Mouse (Mus musculus): ENCODE measurements at regions not wholly inside any gene's neighbourhood (a gene's known extent, or its start where the extent isn't known, plus 50 kb on each side); places are given as distances from the start of the nearest gene placed in this dataset.

DNA sequence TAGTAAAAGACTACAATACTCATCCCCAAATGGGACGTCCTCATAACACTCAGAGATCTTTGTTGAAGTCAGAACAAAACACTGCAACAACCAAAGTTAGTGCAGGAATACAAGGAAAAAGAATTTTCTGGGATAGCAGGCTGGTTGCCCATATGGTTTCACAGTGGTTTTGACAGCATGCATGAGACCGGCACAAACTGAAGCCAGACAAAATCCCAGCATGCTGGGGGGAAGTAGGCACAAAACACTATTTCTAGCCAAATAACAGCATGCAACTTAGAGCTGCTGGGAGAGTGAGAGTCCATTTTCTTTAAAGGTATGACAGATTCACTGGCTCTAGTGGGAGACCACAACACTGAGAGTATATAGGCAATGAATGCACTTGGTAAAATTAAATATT is 619.1 kb upstream of the Manea start:
- peak; percentile 16 for DNase-seq

DNA sequence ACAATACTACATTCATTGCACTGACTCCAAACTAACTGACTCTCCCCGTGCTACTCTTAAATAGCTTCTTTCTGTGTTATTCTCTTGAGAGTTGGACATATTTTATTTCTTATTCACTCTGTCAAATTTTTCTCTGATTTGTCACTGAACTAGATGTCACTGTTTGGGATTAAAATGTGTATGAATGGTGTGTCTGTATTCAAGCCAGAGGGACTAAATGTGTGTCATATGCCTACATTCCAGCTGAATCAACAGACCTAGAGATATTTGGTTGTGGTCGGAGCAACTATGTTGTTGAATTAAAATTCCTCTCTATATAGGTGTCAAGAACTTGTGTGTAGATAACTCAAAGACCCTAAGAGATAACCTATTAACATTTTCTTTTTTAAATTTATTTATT is 618.2 kb upstream of the Manea start:
- no peak for DNase-seq

DNA sequence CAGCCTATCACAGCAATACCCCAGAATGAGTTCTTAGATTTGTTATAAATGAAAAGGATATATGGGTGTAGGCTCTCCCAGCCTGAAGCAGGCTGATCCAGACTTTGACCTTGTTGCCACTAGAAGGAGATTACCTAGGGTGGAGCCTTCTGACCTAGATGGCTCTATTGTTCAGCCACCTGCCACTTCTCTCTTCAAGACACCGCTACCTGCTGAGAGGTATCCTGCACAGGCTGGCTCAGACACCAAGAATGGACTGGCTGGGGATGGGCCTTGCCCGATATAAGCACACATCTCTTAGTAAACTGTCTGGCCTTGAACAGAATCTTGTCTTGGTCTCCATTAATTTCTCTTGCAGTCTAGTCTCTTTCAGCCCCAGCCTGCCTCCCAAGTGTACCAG is 597.9 kb upstream of the Manea start:
- no peak for DNase-seq

DNA sequence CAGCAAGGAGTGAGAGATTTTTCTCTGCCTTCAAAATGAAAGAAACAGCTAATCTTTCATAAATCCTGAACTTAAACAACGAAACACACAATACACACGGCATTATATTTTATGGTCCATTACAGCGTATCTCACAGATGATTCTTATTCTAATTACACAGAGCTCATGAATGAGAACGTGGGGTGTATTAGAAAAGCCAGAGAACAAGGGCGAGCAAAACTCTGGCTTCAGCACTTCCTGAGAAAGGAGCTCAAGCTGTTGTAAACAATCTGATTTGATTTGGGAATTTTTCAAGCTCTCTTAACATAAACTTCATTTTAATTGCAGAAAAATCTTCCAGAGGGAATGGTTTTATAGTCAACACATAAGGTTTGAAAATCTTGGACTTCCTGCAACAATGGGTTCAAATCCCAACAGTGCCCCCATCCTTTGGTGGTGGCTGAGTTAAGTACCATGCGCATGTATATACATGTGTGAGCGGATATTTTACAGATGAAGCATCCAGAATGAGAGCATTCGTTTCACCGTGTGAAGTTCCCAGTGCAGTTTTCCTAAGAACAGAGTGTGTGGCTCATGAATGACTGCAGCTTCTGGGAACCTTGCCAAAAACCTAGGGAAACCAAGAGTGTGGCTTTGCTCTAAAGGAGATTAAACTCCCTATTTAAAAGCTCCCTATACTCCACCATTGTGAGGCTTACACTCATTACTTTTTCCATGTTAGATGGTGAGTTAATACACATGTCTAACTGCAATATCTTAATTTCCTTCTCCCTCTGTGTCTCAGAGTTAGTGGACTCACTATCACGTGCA is 587.5 kb upstream of the Manea start:
- DNase-seq = peak; percentile 48

DNA sequence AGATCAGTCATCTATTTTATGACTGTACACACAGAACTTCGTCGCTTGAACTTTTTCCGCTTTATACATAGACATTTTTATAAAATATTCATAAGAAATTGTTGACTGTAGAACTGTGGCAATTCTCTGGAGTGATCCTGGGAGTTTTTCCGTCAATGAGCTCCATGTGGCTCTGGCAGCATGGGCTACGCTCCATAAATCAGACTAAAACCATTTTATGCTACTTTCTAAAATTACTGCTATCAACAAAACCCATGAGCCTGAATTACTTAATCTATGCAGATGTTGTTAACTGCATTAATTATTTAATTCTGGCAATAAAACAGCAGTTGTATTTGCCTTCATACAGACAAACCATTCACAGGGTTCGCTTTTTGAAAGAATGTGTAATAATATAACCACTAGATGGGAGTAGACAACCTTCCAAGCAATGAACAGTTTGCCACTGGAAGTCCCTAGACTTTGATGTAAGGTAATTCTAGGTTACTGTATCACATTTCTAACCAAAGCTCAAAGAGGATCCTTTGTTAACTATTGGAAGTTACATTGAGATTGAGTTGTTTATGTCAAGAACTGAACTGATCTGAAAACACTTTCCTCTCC is 583.3 kb upstream of the Manea start:
- no peak for DNase-seq

DNA sequence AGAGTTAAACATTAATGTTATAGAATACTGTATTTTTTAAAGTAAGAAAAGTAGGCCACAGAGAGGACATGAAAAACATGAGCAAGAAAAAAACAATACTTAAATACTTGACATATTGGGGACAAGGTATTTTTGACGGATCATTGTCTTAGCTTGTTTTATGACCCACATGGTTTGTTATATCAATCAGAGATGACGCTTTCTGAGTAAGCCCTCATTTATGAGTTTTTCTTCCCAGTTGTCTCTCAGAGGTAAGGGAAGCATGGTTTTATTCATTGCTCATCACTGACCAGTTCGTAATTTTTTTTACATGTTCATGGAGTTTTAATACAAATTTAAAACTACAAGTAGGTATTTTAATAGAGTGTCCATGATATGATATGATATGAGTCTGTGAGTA is 579.4 kb upstream of the Manea start:
- DNase-seq = no peak

DNA sequence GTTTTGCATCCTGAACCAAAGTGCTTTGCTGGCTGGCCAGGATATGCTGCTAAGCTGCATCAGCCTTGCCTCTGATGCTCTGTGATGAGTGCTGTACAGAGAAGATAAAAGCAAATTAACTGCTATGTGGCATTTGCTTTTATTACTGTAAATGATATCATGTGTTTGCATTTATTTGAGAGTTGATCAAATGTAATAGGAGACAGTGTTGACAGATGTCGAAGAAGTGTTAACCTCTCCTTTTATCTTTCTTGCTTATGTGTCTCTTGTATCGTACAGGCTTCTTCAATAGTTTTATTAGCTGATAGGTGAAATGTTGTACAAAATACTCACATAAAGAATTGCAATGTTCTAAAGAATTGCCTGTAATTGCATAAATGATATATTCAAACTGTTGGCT is 541.8 kb upstream of the Manea start:
- DNase-seq = no peak

DNA sequence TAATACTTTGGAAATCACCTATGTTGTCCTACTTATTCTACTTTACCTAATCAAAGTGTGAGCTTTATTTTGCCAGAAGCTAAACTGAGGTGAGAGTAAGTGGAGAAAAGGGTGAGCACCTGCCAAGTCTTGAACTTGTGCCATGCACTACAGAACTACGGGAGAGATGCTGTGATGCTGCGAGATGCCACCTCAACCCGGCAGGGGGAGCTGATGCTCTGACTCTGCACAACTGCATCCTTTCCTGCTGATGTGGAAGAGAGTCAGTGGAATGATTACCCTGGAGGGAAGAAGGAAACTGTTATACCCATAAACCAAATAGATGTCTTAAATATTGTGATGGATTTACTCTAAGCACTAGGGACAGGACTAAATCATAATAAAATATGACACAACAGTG is 532.3 kb upstream of the Manea start:
- DNase-seq = no peak

DNA sequence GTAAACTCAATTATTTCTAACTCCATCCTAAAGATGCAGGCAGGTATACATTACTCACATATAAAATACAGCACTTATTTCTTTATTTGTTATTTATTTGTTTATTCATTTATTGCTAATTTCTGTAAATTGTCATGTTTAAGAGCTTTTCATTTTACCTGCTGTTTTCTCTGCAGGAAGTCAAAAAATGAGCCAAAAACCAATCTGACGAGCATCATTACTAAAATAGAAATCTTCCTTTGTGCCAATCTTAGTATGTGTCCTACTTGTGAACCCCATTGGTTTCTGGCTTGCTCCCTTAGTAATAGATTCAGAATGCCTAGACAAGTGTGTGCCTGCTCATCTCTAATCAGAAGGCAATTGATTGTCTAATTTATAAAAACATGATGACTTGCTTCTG is 495.1 kb upstream of the Manea start:
- no peak for DNase-seq

DNA sequence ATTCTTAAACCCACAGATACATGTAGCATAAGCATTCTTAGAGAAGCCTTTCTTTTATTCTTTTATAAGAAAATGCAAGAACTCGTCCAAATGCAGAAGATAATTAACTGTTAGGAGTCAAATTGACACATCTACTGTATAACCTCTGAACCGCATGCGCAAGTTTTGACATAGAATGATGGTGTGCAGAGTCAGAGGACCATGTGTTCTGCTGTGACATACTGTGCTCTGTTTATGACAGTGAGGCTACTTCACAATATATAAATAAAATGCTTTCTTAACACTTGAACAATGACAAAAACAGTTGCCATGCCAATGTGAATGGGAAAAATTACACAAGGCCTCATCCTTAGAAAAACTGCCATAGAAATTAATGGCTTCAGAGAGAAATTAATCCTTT is 454.1 kb upstream of the Manea start:
- DNase-seq = no peak

DNA sequence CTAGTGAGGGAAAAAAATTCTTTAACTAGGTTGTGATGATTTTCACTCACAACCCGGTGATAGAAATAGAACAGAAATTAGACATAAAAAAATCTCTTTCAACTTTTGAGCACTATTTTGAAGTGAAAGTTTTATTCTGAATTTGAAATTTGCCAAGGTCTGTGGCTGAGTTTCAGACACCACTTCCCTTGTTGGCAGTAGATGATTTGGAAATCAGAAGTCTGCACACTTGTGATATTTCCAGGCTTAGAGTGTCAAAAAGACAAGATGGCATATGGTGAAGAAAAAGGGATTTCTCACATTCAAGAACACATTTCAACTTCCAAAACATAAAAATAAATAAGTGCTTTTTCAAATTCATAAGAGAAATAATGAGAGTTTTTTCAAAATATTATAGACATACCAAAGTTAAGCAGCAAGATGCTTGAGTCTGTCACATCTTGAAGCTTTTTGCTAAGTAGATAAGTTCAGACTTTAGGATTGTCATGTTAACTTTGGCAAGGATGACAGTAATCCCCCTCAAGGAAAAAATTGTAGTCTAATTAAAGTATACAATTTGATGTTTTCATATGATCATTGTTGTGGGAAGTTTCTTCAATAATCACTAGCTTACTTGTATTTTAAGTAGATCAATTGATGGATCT is 446.6 kb upstream of the Manea start:
- peak; percentile 3 for DNase-seq

DNA sequence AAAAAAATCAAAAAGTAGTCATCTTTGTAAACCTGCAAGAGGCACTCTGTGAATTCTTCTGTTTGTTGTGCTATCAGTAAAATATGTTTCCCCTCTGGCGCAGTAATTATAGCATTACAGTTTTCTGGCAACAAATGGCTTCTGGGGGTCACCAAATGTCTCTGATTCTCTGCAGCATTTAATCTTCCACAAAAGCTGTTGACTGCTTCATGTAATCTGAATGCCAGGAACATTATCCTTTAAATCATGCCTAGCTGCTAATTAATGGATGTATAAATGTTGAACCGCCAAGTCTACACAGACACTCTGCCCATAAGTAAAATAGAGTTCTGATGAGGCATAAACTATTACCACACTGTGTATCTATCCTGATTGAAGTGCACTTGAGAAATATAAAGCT is 421.2 kb upstream of the Manea start:
- no peak for DNase-seq

DNA sequence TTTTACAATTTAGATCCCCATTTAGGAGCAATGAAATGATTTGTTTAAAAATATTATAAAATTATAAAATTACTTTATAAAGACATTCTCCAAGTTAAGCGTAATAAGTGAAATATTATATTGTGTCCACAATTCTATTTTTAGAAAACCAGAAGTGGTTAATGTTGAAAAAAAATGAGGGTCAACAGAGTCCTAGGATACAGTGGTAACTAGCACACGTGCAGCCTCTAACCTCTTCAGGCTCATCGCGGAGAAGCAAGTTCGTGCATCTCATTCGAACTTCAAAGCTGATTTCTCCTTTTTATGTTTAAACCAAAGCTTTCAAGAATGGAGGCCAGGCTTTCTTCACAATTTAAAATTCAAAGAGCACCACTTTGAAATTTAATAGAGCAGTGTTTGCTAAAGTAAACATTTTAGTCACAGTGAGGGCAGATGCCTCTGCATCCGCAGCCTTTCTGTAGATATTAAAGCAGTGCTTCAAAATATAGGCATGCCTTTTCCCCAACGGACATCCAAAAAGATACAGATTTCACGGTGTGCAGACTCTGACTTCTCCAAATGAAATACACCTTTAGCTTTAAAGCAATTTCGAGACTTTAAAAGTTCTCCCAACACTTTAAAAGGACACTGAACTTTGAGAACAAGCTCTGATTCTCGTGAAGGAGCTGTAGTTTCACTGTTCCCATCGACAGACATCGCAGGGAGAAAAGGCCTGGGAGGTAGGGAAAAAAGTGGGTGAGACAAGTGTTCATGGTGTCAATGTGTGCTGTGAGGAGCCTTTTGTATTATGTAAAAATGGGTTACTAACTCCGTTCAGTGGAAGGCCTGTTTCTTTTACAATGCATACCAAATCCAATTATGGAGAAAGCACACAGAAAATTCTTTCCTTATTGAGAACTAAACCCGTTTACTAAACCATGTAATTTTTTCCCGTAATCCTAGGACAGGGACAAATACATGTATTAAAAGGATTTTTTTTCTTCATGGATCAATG is 419.8 kb upstream of the Manea start:
- DNase-seq = no peak

DNA sequence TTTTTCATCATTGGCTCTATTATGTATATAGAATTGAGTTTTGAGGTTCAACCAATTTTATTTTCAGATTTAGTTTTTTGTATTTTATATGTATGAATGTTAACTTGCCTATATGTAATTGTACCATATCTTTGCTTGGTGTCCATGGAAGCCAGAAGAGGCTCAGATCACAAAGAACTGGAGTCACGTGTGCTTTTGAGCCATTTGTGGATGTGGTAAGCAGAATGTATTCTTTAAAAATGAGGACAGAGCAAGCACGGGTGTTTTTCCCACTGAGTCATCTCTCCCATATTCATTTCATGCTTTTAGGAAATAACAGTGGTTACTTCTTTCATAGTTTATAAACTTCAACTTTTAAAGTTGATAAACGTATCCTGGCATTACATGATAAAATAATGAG is 394.1 kb upstream of the Manea start:
- no peak for DNase-seq

DNA sequence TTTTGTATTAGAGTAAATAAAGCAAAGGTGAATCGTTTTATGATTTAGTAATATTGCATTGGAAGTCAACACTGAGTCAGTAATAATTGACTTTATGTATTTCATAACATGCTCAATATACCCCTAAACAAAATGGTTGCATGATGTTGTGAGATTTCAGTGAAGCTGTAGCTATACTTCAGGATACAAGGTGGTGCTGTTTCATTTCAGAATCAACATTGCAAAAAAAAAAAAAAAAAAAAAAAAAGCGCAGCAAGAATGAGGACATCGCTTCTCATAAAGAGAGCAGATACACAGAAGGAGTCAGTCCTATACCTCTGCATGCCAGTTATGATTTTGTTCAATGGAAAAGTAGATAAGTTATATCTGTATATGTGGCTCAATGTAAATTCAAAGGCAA is 389.7 kb upstream of the Manea start:
- DNase-seq = no peak

DNA sequence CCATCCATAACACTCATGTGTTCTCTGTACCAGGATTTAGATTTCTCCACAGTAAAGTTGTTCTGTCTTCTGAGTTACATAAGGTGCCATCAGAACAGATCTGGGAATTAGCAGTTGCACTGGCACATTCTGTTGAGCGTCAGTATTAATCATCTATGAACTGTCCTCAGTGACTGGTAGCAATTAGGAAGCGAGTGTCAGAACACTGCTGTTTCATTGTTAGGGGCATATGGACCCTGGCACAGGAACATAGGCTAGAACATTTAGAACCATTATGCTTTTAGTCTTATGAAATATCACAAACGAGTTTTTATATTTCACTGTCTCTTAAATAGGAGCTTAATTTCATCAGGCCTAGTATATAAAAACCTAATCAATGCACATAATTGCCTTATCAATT is 367.7 kb upstream of the Manea start:
- peak; percentile 83 for DNase-seq

DNA sequence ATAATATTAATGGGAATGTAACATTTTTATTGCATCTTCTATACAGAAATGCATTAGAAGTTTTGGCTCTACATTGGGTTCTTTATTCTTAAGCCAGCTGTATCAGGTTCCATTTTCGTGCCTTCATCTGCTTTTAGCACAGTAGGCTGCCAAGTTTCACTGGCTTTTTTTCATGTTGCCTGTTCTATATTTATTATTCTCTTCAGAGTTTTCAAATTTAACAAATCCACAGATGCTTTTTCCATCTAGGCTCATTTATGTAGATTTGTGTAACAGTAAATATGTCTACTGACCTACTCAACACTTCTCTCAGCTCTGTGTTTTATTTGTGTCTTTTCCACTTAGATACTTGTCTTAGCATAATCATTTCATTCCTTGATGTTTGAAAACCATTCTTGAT is 363.3 kb upstream of the Manea start:
- peak; percentile 59 for DNase-seq

DNA sequence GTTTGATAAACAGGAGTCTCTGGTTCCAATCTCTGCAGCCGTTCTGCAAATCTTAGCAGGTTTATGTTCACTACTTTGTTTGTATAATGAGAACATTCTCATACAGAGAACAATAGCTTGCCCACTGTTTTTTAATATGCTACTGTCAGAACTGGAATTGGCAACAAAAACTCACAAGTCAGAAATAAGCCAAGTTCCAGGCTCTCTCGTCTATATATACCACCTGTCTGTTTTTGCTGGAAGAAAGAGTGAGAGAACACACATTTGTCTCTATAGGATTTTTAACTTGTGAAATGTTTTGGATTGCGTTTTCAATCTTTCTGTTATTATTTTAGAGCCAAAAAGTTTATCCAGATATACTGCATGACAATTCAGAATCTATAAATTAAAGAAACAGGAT is 349.3 kb upstream of the Manea start:
- no peak for DNase-seq
